In genomic region chr15:26041196-26041947, GRCm38 (mm10) we compare ENCODE assay signal across 21 mouse cellular contexts.
"Had no signal": no experiment of that assay in that cellular context is flagged by ENCODE, and none has a peak within 500 bp of the region (broad histone marks: within the 10 kb centered on the region; RNA-seq: fewer than 3 reads in every experiment).

No protein-coding gene starts in this region.

- DNase-seq: kidney, adult 8-10 months; kidney, postnatal 10 days; kidney, postnatal 4 days; liver; lung, adult 18-20 months; lung, postnatal 10 days; lung, postnatal 4 days; retina, postnatal 1 day; right cerebral cortex, postnatal 25 days; spleen, adult 18-20 months; thymus, postnatal 25 days had no signal

- H3K27me3 ChIP-seq: kidney, embryonic 15.5 days; limb, embryonic 13.5 days; liver, embryonic 12.5 days; liver, embryonic 15.5 days; lung, embryonic 15.5 days; midbrain, embryonic 12.5 days; midbrain, embryonic 15.5 days; neural tube, embryonic 13.5 days; stomach, embryonic 15.5 days had no signal

- H3K4me3 ChIP-seq: kidney, embryonic 15.5 days; limb, embryonic 10.5 days; limb, embryonic 13.5 days; liver, embryonic 12.5 days; liver, embryonic 15.5 days; lung, embryonic 15.5 days; midbrain, embryonic 12.5 days; midbrain, embryonic 15.5 days; neural tube, embryonic 13.5 days; stomach, embryonic 15.5 days had no signal

- H3K36me3 ChIP-seq: kidney, embryonic 15.5 days; limb, embryonic 10.5 days; limb, embryonic 13.5 days; liver, embryonic 12.5 days; liver, embryonic 15.5 days; lung, embryonic 15.5 days; midbrain, embryonic 12.5 days; midbrain, embryonic 15.5 days; neural tube, embryonic 13.5 days; stomach, embryonic 15.5 days had no signal
